Mouse (Mus musculus): ENCODE measurements around the gene Osbpl7.
A peak's percentile ranks its signal among the peaks of the same experiment; 100 is the strongest.

Gene Osbpl7

GRCm38 (mm10) chr11:97082977-97083376 is 32.5 kb downstream of the Osbpl7 start:
- DNase-seq (ENCODE audit: low spot score in 2 of 2) = peak; percentile 15 to 36

GRCm38 (mm10) chr11:97083401-97084140 is 33.1 kb downstream of the Osbpl7 start:
- DNase-seq (ENCODE audit: low spot score in 2 of 2) = no peak

DNA sequence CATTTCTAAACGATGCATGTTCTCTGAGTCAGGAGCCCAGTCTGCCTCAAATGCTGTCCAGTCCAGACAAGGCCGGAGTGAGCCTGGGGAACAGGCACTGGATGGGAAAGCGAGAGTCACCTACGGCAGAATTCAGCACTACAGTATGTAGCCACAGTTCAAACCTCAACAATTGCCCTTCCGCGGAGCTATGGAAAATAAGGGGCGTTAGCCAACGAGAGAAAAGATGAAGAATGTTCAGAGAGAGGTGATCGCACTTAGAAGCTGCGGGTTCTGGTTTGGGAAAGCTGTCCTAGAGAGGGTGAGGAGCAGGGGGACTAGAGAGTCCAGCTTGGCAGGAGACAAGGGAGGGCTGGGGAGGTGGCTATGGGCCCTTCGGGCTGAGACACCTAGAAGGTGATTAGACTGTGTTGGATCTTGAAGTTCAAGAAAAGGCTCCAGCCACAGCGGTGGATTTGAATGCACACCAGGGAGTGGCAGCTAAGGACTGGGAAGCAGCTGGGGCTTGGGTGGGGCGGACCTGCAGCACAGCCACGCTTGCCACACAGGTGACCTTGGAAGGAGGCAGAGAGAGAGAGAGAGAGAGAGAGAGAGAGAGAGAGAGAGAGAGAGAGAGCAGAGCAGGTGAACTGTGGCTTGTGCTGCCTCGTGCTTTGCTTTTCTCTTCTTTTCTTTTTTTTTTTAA is 34.5 kb downstream of the Osbpl7 start:
- DNase-seq (ENCODE audit: low spot score in 2 of 2) = no peak

- DNase-seq (ENCODE audit: low spot score in 2 of 2) = no peak
Observed at GRCm38 (mm10) chr11:97086365-97086764, 35.9 kb downstream of the Osbpl7 start.

DNA sequence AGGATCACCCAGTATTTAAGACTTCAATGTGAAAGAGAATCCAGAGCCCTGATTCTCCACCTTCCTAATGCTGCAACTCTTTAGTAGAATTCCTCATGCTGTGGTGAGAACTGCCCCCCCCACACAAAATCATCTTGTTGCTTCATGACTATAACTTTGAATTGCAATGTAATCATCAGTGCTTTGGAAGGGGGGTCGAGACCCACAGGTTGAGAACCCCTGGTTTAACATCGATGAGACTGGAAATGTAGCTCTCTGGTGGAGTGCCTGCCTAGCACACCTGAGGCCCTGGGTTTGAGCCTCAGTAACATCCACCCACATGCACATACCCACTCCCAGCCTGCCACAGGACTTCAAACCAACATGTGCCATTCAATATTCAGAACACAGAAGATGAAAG is 44.2 kb downstream of the Osbpl7 start:
- no peak for DNase-seq (ENCODE audit: low spot score in 2 of 2)

DNA sequence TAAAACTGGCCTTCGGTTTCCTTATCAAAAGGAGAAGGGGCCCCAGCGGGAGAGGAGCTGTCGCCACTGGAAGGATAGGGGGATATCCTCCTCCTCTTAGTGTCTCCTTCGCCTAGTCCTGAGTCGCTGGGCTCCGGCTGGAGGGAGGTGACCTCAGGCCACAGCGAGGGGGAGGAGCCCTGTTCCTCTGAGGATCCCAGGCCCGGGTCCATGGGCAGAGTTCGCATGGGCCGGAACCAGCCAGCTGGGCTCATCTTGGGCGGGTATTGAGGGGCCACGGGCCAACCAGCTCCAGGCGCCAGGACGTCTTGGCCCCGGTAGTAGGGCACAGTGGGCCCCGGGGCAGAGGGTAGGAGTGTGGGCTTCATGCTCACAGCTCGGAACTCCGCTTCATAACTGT is 48.4 kb downstream of the Osbpl7 start:
- peak in 1 of 2 experiments; percentile 17 for DNase-seq (ENCODE audit: low spot score in 2 of 2)

- peak; percentile 48 to 67 for DNase-seq (ENCODE audit: low spot score in 2 of 2)
Observed at GRCm38 (mm10) chr11:97101722-97102121, 51.3 kb downstream of the Osbpl7 start.

DNA sequence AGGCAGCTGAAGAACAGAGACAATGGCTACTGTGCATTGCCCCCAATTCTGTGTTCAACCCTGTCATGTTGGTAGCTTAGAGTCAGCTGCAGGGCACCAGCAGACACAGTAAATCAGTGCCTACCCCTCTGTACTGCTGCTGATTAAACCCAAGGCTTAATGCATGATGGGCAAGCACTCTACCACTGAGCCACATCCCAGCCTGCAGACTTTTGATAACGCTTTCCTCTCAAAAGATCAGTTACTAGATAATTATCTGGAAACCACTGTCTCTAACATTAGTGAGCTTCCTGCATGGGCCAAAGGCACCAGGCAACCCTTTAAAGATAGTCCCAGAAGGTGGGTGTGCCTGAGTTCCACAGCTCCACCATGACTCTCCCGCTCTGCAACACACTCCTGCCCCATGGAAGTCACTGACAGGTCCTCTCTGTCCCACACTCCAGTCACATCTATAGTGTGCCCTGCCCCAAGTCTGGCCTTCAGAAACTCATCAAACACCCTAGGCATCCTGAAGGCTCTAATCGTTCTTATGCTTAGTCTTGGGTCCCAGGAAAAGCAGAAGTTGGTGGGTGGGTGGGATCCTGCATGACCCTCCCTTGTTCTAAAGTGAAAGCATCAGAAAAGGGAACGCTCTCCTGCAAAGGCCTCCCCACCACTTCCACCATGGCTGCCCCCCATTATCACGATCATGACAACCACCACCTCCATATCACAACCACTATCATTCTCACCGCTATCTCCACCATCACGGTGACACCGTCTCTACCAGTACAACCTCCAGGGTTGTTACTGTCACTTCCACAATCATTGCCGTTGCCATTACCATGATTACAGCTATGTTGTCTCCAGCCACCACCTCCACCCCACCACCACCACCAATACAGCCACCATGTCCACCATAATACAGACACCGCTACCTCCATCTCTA is 53.0 kb downstream of the Osbpl7 start:
- no peak for DNase-seq (ENCODE audit: low spot score in 2 of 2)

- no peak for DNase-seq (ENCODE audit: low spot score in 2 of 2)
Observed at GRCm38 (mm10) chr11:97104091-97104483, 53.7 kb downstream of the Osbpl7 start.

DNA sequence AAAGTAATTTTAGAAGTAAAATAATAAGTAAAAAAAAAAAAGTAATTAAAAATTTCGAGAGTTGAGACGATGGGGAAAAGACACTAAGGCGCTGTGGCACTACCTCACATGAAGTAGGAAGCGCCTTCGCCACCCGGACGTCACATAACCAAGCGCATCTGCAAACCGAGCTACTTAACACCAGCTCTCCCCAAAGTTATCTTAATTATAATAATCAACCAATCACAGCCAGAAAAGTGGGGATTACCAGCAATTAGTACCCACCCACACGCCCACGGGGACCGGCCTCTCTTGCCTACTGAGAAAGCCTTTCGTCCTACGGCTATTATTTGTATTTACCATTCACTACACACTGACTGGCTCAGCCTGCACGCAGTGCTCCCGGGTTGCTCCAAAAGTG is 58.5 kb downstream of the Osbpl7 start:
- no peak for DNase-seq (ENCODE audit: low spot score in 2 of 2)

GRCm38 (mm10) chr11:97112519-97113125 is 62.2 kb downstream of the Osbpl7 start:
- no peak for DNase-seq (ENCODE audit: low spot score in 2 of 2)

- no peak for DNase-seq (ENCODE audit: low spot score in 2 of 2)
Observed at GRCm38 (mm10) chr11:97114671-97115601, 64.5 kb downstream of the Osbpl7 start, which contains the start of gene Tbx21. TSS of gene Tbx21 (minus strand) at chr11:97115331.

GRCm38 (mm10) chr11:97115797-97116196 is 65.4 kb downstream of the Osbpl7 start:
- no peak for DNase-seq (ENCODE audit: low spot score in 2 of 2)
